Mouse (Mus musculus): ENCODE measurements around the gene Ncbp2.
A peak's percentile ranks its signal among the peaks of the same experiment; 100 is the strongest.

The Ncbp2 gene

DNA sequence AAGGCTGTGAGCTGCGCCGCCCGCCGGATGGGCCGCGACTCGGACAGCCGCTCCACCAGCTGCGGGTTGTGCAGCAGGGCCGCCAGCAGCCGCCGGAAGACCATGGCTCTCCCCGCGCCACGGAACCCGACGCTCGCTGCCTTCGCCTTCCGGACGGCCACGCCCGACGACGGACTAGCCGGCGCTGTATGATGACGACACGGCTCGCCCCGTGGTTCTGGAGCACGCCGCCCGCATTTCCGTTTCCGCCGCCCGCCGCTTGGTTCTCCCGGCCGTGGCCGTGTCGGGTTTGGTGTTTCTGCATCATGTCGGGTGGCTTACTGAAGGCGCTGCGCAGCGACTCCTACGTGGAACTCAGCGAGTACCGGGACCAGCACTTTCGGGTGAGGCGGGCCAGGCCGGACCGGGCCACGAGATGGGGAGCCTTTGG is at the start of gene Ncbp2, which contains the start of gene 0610012G03Rik:
Ncbp2 (plus strand) TSS at position 169 of the 430 bp plus-strand sequence.
0610012G03Rik (minus strand) TSS at position 150 of the 430 bp plus-strand sequence.
- DNase-seq (ENCODE audit: low spot score in 2 of 2) = peak; percentile 92 to 94

DNA sequence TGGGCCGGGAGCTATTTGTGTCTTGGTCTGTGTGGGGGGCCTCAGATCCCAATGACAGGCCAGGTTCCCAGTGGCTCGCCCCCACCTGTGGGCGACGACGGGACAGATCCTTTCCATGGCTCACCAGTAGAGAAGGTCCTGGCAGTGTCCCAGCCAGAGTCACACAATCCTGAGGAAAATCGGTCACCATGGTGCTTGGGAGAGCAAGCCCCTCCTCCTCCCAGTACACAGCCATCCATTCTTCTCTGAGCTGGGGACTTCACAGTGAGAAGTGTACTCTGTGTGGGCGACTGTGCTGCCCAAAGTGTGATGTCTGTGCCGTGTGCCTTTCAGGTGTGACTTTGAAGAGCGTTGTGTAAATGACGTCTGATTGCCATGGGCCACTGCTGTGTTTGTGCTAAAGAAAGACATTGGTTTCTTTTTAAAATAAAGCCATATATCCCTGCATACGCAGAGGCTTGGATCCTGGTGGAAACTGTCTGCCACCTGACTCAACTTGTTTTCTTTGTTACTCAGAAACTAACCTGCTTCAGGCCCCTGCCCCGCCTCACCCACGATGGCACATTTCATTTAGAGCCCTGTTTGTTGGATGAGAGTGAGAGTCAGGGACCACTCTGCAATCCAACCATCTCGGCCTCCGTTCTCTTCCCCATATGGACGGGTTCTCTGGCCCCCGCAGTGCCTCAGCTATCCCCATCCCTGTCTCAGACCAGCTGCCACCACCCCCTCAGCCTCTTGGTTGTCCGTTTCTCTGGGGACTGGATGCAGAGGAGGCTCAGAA is 49.6 kb upstream of the Ncbp2 start:
- DNase-seq (ENCODE audit: low spot score in 2 of 2) = peak; percentile 72 to 75

- no peak for DNase-seq (ENCODE audit: low spot score in 2 of 2)
Measured at GRCm38 (mm10) chr16:31901886-31902285, 46.4 kb upstream of the Ncbp2 start.

- DNase-seq (ENCODE audit: low spot score in 2 of 2) = no peak
Measured at GRCm38 (mm10) chr16:31903239-31903638, 45.1 kb upstream of the Ncbp2 start.

GRCm38 (mm10) chr16:31905331-31905730 is 43.0 kb upstream of the Ncbp2 start:
- no peak for DNase-seq (ENCODE audit: low spot score in 2 of 2)

- no peak for DNase-seq (ENCODE audit: low spot score in 2 of 2)
Measured at GRCm38 (mm10) chr16:31905891-31906825, 42.2 kb upstream of the Ncbp2 start.

DNA sequence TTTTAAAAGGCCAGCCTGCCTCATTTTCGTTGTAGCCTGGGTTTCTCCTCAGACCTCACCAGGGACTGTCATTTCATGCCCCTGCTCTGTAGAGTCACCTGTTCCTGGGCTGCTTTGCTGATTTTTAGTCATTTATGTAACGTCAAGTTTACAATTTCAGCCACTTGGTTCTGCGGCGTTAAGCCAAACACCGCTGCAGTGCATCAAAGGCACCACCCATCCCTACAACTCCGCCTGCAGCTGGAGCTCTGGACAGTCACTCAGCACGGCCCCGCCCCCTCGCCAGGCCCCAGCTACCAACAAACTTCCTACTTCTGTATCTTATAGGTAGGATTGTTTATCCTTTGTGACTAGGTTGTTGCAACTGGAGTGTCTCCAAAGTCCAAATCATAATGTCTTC is 41.4 kb upstream of the Ncbp2 start:
- DNase-seq (ENCODE audit: low spot score in 2 of 2) = no peak

- no peak for DNase-seq (ENCODE audit: low spot score in 2 of 2)
Measured at GRCm38 (mm10) chr16:31908959-31909358, 39.4 kb upstream of the Ncbp2 start.

- DNase-seq (ENCODE audit: low spot score in 2 of 2) = no peak
Measured at GRCm38 (mm10) chr16:31910281-31910847, 37.9 kb upstream of the Ncbp2 start.

- DNase-seq (ENCODE audit: low spot score in 2 of 2) = no peak
Measured at GRCm38 (mm10) chr16:31917776-31918175, 30.5 kb upstream of the Ncbp2 start.

DNA sequence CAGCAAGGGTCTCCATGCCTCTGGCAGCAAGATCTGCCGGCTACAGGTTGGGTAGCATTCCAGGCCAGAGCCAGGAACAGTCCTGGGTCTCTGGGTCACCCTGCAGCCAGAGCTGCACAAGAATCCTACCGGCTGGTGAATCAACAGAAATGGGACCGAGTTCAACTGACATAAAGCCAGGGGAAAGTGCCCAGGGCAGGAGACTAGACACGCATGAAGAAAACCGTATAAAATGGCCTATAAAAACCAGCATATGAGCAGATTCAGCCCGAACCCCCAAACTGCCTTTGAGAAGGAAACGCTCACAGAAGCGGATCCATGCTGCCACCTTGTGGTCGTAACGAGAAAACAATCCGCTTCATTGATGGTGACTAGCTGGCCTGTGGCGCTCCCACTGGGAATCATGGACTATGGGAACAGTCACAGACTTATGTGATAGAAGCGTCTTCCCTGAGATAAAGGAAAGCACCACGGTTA is 30.0 kb upstream of the Ncbp2 start:
- peak; percentile 75 to 84 for DNase-seq (ENCODE audit: low spot score in 2 of 2)

- DNase-seq (ENCODE audit: low spot score in 2 of 2) = no peak
Measured at GRCm38 (mm10) chr16:31924368-31924767, 23.9 kb upstream of the Ncbp2 start.

DNA sequence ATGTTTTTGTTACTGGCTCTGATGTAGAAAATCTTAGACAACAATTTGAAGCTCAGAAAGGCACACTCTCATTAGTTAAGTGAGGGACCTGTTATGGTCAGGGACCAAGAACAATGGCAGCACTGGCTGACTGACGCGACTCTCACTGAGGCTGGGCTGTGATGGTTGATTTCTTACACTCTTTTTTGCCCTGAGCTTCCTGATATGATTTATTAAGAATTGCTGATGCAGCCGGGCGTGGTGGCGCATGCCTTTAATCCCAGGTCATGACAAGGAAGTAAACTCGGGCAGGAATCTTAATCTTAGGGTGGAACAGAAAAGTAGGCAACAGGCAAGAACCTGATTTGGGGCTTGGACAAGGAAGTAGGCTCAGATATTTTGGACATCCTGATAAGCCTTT is 22.2 kb upstream of the Ncbp2 start:
- DNase-seq (ENCODE audit: low spot score in 2 of 2) = no peak

- DNase-seq (ENCODE audit: low spot score in 2 of 2) = no peak
Measured at GRCm38 (mm10) chr16:31926547-31927182, 21.6 kb upstream of the Ncbp2 start.

- no peak for DNase-seq (ENCODE audit: low spot score in 2 of 2)
Measured at GRCm38 (mm10) chr16:31927412-31927811, 20.9 kb upstream of the Ncbp2 start.

DNA sequence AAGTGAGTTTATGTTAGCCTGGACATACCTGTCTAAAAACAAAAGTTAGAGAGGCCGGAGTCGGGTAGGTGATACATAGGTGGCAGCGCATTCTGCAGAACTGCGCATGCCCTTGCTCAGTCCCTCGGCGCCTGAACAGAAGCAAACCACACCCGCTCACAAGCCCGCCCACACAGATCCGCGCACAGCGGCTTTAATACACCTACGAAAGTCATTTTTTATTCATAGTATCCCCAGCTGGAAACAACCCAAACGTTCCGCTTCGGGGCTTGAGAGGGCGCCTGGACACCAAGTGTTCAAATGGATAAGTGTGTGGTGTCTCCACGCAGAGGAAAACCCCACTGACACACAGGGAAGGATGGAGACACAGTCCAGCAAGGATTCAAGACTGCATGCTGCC is 17.0 kb upstream of the Ncbp2 start:
- peak in 1 of 2 experiments; percentile 12 for DNase-seq (ENCODE audit: low spot score in 2 of 2)

DNA sequence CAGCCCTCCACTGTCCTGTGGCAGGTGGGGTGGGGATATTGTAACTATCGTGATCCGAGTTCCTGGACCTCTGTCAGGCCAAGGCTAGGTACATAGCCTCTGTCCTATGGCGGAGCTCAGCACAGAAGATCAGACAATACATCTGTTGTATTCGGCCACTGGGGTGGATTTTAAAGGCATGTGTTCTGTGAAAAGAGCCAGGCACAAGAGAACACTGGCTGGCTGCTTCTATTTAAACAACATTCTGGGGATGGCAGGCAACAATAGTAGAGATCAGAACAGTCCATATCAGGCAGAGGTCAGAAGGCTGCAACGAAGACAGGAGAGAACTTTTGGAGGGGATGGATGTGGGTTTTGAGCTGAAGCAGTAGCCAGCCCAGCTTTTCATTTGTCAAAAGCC is 16.1 kb upstream of the Ncbp2 start:
- DNase-seq (ENCODE audit: low spot score in 2 of 2) = no peak

DNA sequence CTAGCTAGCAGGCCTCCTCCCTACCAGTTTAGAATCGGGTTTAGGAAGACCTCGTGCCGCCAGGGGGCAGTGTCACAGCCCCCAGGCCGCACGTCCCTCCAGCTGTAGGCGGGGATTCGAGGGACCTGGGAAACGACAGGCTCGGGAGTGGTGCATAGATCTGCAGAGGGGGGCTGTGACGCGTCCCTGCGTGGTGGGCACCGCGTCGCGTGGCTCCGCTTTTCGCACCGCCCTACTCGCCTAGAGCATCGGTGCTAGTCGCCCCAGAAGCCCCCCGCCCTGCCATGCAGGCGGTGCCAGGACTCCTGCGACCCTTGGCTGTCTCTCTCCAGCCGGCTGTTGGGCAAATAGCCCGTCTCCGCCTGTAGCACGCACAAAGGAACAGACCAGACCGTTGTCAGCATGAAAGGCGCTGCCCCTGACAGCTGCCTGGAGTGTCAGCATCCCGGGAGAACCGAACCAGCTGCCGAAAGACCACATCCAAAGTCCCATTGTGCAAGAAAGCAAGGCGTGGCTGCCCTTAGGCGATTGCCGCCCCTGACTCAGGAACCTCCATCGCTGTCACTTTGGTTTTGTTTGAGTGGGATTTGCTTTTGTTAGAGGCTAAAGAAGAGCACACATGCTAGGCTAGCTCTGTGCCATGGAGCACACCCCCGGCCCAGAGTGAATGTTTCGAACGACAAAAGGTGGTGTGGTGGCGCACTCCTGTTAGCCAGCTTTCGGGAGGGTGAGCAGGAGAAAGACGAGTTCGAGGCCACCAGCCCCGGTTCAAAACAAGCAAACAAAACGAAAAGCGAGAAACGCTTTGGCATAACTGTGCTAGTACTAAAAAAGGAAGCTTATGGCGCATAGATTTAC is 15.2 kb upstream of the Ncbp2 start:
- peak; percentile 76 to 86 for DNase-seq (ENCODE audit: low spot score in 2 of 2)

GRCm38 (mm10) chr16:31933751-31934549 is 14.4 kb upstream of the Ncbp2 start, which contains the start of gene Pigz:
Gene Pigz (plus strand): TSS chr16:31933851.
- peak in 1 of 2 experiments; percentile 32 for DNase-seq (ENCODE audit: low spot score in 2 of 2)
